Mouse (Mus musculus) stomach, embryonic 14.5 days (tissue): ENCODE results near the gene Nln. TPM values are rescaled to one million over a fixed set of nuclear protein-coding genes. Genes with fewer than 3 reads are reported as not detected.

Source experiments
- ATAC-seq: fragments of 200-750 bp; cut with Nextera tagmentation; 2 replicates; pipeline ENCODE4 v1.8.0; 2017; ENCODE audit warnings: low read depth, moderate TSS enrichment; ENCODE audit not compliant: insufficient number of reproducible peaks, insufficient read depth, low FRiP score
- H3K27ac ChIP-seq: fragments of 300-500 bp; sonication (generic); 2 replicates; pipeline ENCODE4 v1.5.1; 2014; ENCODE audit warnings: mild to moderate bottlenecking, low read length, moderate library complexity, mixed read lengths
- H3K27me3 ChIP-seq: fragments of 300-500 bp; sonication (generic); 2 replicates; pipeline ENCODE4 v1.6.1; 2014; ENCODE audit warnings: low read length, control low read depth, mixed read lengths; ENCODE audit not compliant: control insufficient read depth, insufficient read depth
- H3K36me3 ChIP-seq: fragments of 300-500 bp; sonication (generic); 2 replicates; pipeline ENCODE4 v1.6.1; 2014; ENCODE audit warnings: mild to moderate bottlenecking, control low read depth, low read length, moderate library complexity, mixed read lengths; ENCODE audit not compliant: control insufficient read depth, insufficient read depth
- H3K4me1 ChIP-seq: fragments of 300-500 bp; sonication (generic); 2 replicates; pipeline ENCODE4 v1.6.1; 2014; ENCODE audit warnings: low read length, control low read depth, mixed read lengths; ENCODE audit not compliant: control insufficient read depth, insufficient read depth
- H3K4me2 ChIP-seq: fragments of 300-500 bp; sonication (generic); replicated peaks from 2 replicates; pipeline ENCODE4 v1.6.1; 2014; ENCODE audit warnings: low read depth, low read length, control low read depth
- H3K4me3 ChIP-seq: fragments of 300-500 bp; sonication (generic); 2 replicates; pipeline ENCODE4 v1.5.1; 2014; ENCODE audit warnings: low read depth, low read length, control low read depth
- H3K9ac ChIP-seq: fragments of 300-500 bp; sonication (generic); replicated peaks from 2 replicates; pipeline ENCODE4 v1.6.1; 2014; ENCODE audit warnings: low read depth, mild to moderate bottlenecking, control low read depth, low read length, moderate library complexity, mixed read lengths
- H3K9me3 ChIP-seq: fragments of 300-500 bp; sonication (generic); 2 replicates; pipeline ENCODE4 v1.6.1; 2016; ENCODE audit warnings: low read depth, low read length, control low read depth; ENCODE audit not compliant: control insufficient read depth
- WGBS: fragments of 180-500 bp; shearing (Covaris S2); extraction: QIAGEN DNeasy Blood & Tissue Kit; methylation state at CpG from one replicate; pipeline ENCODE4 v1.1.7; 2014; 5-methylcytosine and 5-hydroxymethylcytosine counted together
- polyA plus RNA-seq: library from polyadenylated mRNA; unstranded; fragments of >200 nt; fragmentation: Nextera tagmentation; extraction: Ambion mirVana; gene quantifications from 2 replicates; pipeline ENCODE4 v1.2.1, GENCODE M21; 2014

Gene Nln
- polyA plus RNA-seq, 1 experiment from 2014 or later, result 22.9 TPM

DNA sequence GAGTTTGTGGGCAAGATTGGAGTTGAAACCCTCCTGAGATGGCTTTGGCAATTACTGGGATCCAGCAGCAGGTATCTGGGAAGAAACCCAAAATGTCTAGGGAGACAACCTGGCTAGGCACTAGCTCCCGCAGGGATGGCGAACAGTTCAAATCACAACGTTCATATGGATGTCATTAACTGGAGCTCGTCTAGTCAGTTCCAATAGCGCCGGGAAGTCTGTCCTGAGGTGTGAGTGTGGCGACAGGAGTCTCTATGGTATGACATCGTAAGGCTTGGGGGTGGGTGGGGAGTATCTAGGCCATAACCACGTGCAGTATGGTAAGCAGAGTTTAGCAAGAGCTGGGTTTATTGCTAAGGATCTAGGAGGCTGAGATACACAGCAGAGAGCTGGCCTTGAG is 46.4 kb downstream of the Nln start:
- Histone ChIP-seq H3K4me3 (no peak overlapping the region), H3K36me3 (no peaks in the 10 kb centered on the region; the same call in 1 of the 2 replicates), H3K27ac (no peak overlapping the region), H3K9me3 (no peaks in the 10 kb centered on the region), H3K9ac (no peak overlapping the region), H3K4me2 (no peak overlapping the region), H3K27me3 (no peaks in the 10 kb centered on the region), H3K4me1 (no peaks in the 10 kb centered on the region)
- WGBS, result 90% methylated on average over 9 of the region's 9 CpGs
- ATAC-seq, result no peak

DNA sequence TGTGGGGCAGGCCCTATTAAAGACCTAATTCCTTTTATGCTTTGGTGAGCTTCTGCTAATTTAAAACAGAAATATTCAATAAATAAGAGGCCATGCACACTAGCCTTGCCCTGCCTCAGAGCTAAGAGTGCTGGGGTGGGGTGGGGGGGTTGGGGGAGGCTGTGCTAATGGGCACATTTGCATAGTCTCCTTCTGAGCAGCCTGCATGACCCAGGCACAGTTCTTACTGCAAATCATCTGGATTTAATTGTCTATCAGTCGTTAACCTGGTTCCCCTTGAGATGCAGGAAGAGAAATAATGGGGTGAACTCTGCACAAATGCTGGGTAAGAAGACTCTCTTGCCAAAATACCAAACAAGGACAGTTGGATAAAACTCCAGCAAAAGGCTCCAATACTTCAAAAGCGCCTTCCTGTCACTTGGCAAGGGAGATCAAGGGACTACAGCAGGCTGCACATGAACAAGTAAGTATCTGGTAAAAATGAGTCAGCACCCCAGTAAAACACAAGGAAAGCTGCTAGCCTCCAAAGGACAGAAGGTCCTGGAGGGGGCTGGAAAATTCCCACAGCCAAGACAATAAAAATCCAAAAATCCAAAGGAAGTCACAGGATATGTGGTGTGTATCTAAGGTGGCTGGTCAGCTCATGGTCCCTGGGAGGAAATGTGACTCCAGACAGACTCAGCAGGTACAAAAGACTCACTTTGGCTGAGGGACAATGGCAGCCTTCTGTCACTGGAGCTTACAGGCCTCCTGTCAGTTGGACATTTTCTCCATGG is 47.3 kb downstream of the Nln start:
- Histone ChIP-seq H3K4me3 (no peak overlapping the region), H3K36me3 (no peaks in the 10 kb centered on the region; the same call in 1 of the 2 replicates), H3K4me1 (no peaks in the 10 kb centered on the region), H3K9ac (no peak overlapping the region), H3K4me2 (no peak overlapping the region), H3K9me3 (no peaks in the 10 kb centered on the region), H3K27ac (no peak overlapping the region), H3K27me3 (no peaks in the 10 kb centered on the region)
- WGBS, result 85% methylated on average over 2 of the region's 2 CpGs
- ATAC-seq, result no peak

- H3K27me3 ChIP-seq, result no peaks in the 10 kb centered on the region
- no peak overlapping the region for H3K4me3 ChIP-seq
- no peaks in the 10 kb centered on the region for H3K4me1 ChIP-seq
- H3K4me2 ChIP-seq, result no peak overlapping the region
- no peak overlapping the region for H3K9ac ChIP-seq
- H3K36me3 ChIP-seq, result no peaks in the 10 kb centered on the region; the same call in 1 of the 2 replicates
- H3K9me3 ChIP-seq, result no peaks in the 10 kb centered on the region
- ATAC-seq, result no peak
- H3K27ac ChIP-seq, result no peak overlapping the region
- WGBS, result 68% methylated on average over 1 of the region's 1 CpGs
Measured at GRCm38 (mm10) chr13:104060231-104060630, 49.2 kb downstream of the Nln start.

- H3K27ac ChIP-seq, result no peak overlapping the region
- no peaks in the 10 kb centered on the region for H3K4me1 ChIP-seq
- no peak overlapping the region for H3K4me3 ChIP-seq
- H3K4me2 ChIP-seq, result no peak overlapping the region
- ATAC-seq, result no peak
- H3K9ac ChIP-seq, result no peak overlapping the region
- H3K9me3 ChIP-seq, result no peaks in the 10 kb centered on the region
- no peaks in the 10 kb centered on the region; the same call in 1 of the 2 replicates for H3K36me3 ChIP-seq
- H3K27me3 ChIP-seq, result no peaks in the 10 kb centered on the region
- WGBS, result 83% methylated on average over 4 of the region's 4 CpGs
Measured at GRCm38 (mm10) chr13:104059536-104059935, 49.9 kb downstream of the Nln start.

DNA sequence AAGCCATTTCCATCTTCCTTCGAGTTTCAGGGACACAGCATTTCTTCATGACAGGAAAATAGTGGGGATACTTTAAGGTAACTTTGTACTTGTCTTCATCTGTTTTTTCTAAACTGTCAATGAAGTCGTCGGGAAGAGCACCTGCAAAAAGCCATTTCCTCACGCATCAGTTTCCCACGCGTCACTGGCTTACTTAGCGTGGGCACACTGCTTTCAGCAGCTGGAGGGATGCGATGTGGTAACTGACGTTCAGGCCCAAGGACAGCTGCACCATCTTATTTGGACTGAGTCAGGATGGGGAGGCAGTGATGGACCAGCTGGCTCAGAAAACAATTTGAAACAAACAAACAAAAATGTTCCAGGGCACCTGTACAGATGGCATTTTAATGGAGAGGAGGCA is 50.7 kb downstream of the Nln start:
- H3K4me2 ChIP-seq, result no peak overlapping the region
- no peak overlapping the region for H3K9ac ChIP-seq
- no peaks in the 10 kb centered on the region for H3K4me1 ChIP-seq
- ATAC-seq, result no peak
- no peaks in the 10 kb centered on the region for H3K9me3 ChIP-seq
- H3K36me3 ChIP-seq, result no peaks in the 10 kb centered on the region; the same call in 1 of the 2 replicates
- no peaks in the 10 kb centered on the region for H3K27me3 ChIP-seq
- H3K27ac ChIP-seq, result no peak overlapping the region
- 89% methylated on average over 9 of the region's 9 CpGs for WGBS
- no peak overlapping the region for H3K4me3 ChIP-seq

DNA sequence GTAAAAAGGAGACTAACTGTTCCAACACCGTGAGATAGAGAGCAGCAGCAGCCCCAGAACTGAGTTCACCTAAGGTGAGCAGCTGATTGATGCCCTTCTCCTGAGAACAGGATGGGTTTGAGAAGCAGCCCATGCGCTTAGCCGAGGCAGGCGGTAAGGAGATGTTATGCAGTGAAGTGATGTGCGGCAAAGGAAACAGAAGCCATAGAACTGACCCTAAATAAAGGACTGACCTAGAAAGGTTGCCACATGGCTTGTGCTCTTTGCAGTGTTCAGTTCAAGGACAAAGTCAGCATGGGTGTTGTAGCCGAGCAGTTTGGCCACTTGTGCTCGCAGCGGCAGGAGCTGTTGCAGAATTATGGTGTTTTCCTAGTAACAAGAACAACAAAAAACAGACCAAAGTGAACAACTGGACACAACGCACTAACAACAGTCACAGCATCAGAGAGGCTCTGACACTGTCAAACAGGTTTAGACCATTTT is 57.1 kb downstream of the Nln start:
- Histone ChIP-seq H3K4me2 (no peak overlapping the region), H3K27ac (no peak overlapping the region), H3K36me3 (no peaks in the 10 kb centered on the region), H3K9ac (no peak overlapping the region), H3K4me3 (no peak overlapping the region), H3K9me3 (no peaks in the 10 kb centered on the region), H3K27me3 (no peaks in the 10 kb centered on the region), H3K4me1 (no peaks in the 10 kb centered on the region)
- 75% methylated on average over 9 of the region's 9 CpGs for WGBS
- no peak for ATAC-seq

DNA sequence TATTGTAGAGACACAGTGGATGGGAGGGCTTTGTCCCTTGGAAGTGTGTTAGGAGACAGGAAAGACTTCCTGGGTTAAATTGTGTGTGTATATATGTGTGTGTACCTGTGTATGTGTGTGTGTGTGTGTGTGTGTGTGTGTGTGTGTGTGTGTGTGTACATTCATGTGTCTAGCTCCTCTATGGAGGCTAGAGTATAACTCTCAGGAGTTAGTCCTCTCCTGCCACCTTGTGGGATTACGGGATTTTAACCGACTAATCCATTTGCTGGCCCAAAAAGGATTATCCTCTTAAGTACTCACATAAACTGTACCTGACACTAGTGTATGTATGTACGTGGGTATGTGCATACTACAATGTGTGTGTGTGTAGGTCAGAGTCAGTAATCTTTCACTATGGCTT is 60.6 kb downstream of the Nln start:
- no peak overlapping the region for H3K4me2 ChIP-seq
- H3K36me3 ChIP-seq, result peaks cover 5% of the 10 kb centered on the region; the same call in 1 of the 2 replicates
- no peak overlapping the region for H3K9ac ChIP-seq
- H3K27me3 ChIP-seq, result no peaks in the 10 kb centered on the region
- ATAC-seq, result peak; percentile 37; the same call in 1 of the 2 replicates
- no peaks in the 10 kb centered on the region for H3K4me1 ChIP-seq
- no peaks in the 10 kb centered on the region for H3K9me3 ChIP-seq
- H3K27ac ChIP-seq, result no peak overlapping the region
- WGBS, result 47% methylated on average over 3 of the region's 3 CpGs
- H3K4me3 ChIP-seq, result no peak overlapping the region

GRCm38 (mm10) chr13:104045108-104045507 is 64.3 kb downstream of the Nln start:
- Histone ChIP-seq H3K27ac (no peak overlapping the region), H3K4me3 (no peak overlapping the region), H3K9me3 (no peaks in the 10 kb centered on the region), H3K4me1 (no peaks in the 10 kb centered on the region), H3K27me3 (no peaks in the 10 kb centered on the region), H3K9ac (no peak overlapping the region), H3K4me2 (no peak overlapping the region), H3K36me3 (peaks cover 5% of the 10 kb centered on the region; the same call in 1 of the 2 replicates)
- 76% methylated on average over 4 of the region's 4 CpGs for WGBS
- ATAC-seq, result no peak
